Mouse (Mus musculus) C2C12 (cell line): Measurements from ENCODE around the gene Arhgap27.
A peak's percentile ranks its signal among the peaks of the same experiment; 100 is the strongest.

ENCODE experiments used
- CEBPB ChIP-seq: IDR thresholded peaks from one replicate; pipeline ENCODE4 v1.6.1; 2011; ENCODE audit warnings: low read depth, mild to moderate bottlenecking, control low read depth, moderate library complexity
- CTCF ChIP-seq: IDR thresholded peaks from one replicate; pipeline ENCODE4 v1.5.1; 2011; ENCODE audit not compliant: control insufficient read depth, insufficient read depth, insufficient read length
- FOSL1 ChIP-seq: IDR thresholded peaks from one replicate; pipeline ENCODE4 v1.8.0; 2011; ENCODE audit warnings: mild to moderate bottlenecking, low read length; ENCODE audit not compliant: poor library complexity, insufficient read depth, severe bottlenecking
- MAX ChIP-seq: IDR thresholded peaks from one replicate; pipeline ENCODE4 v1.6.1; 2011; ENCODE audit warnings: mild to moderate bottlenecking, control low read depth
- MYOD1 ChIP-seq: IDR thresholded peaks from one replicate; pipeline ENCODE4 v1.6.1; 2011; ENCODE audit warnings: low read depth; ENCODE audit not compliant: control insufficient read depth, insufficient read length
- MYOG ChIP-seq: IDR thresholded peaks from one replicate; pipeline ENCODE4 v1.6.1; 2011; ENCODE audit not compliant: control insufficient read depth, insufficient read length; ENCODE audit errors: extremely low read depth
- USF1 ChIP-seq: IDR thresholded peaks from one replicate; pipeline ENCODE4 v1.6.1; 2011; ENCODE audit warnings: low read depth, mild to moderate bottlenecking, control low read depth, moderate library complexity

- TF ChIP-seq CEBPB (no peak), CTCF (peak; percentile 97), USF1 (no peak), MYOG (no peak), MYOD1 (no peak), MAX (peak; percentile 60), FOSL1 (no peak)
Observed at GRCm38 (mm10) chr11:103359841-103360641, 3.5 kb downstream of the Arhgap27 start.
